Comparison of ENCODE assay signal across 25 mouse cellular contexts in the genomic region with DNA sequence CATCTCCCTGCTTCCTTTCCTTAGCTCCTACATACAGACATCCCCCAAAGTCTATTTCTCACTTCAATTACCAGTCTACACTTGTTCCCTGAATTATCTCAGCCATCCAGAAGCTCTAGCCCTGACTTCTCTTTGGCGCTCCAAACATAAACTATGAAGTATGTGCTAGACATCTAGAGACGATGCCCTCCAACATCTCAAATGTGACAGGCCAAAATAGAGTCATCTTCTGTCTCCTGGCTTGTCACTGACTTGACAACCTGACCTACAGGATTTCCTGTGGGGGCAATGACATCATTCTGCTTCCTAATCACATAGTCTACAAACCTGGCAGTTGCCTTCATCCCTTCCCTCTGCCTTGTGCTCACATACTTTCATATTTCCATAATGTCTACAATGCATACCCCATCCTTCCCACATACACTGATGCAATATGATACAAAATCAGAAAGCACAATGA.
DNase-seq lines count a peak whose midpoint lies in the region; ATAC-seq and TF ChIP-seq lines count a peak whose summit lies in the region.
"Had no signal": no experiment of that assay in that cellular context is flagged by ENCODE, and none has a peak within 500 bp of the region (broad histone marks: within the 10 kb centered on the region; RNA-seq: fewer than 3 reads in every experiment).

No protein-coding gene starts in this region.

- 64% methylated on average over 2 of the region's 2 CpGs for WGBS in lung, postnatal 0 days
- WGBS in lung, adult 2 months, result 61% methylated on average over 2 of the region's 2 CpGs

- no peak for TF ChIP-seq CTCF in lung, postnatal 0 days (IDR thresholded peaks at IDR 0.05)
- no peak for TF ChIP-seq CTCF in lung, adult 2 months (IDR thresholded peaks at IDR 0.05; ENCODE audit: insufficient read depth, low read length)

- H3K27me3 ChIP-seq in lung, postnatal 0 days (replicated peaks; ENCODE audit: insufficient read depth, low read length), result no peaks in the 10 kb centered on the region
- H3K27me3 ChIP-seq: embryonic facial prominence, embryonic 13.5 days; forebrain, embryonic 12.5 days; heart, embryonic 13.5 days; megakaryocyte, embryonic 14.5 days; midbrain, embryonic 13.5 days; neural tube, embryonic 13.5 days; stomach, embryonic 15.5 days had no signal

- H3K4me1 ChIP-seq in lung, postnatal 0 days (ENCODE audit: insufficient read depth, low read depth, low read length), result no peaks in the 10 kb centered on the region
- H3K4me1 ChIP-seq in lung, adult 2 months (ENCODE audit: control insufficient read depth, insufficient read depth, low read length), result peaks cover 9% of the 10 kb centered on the region
- H3K4me1 ChIP-seq: stomach, embryonic 15.5 days had no signal

- H3K36me3 ChIP-seq in lung, postnatal 0 days (ENCODE audit: insufficient read depth, low read length), result no peaks in the 10 kb centered on the region
- H3K36me3 ChIP-seq: embryonic facial prominence, embryonic 13.5 days; forebrain, embryonic 12.5 days; heart, embryonic 13.5 days; limb, embryonic 10.5 days; midbrain, embryonic 13.5 days; neural tube, embryonic 13.5 days; stomach, embryonic 15.5 days had no signal

- H3K4me3 ChIP-seq in lung, postnatal 0 days (ENCODE audit: low read depth, low read length), result no peak overlapping the region
- H3K4me3 ChIP-seq in lung, adult 2 months (replicated peaks; ENCODE audit: extremely low read depth, low read depth, low read length), result no peak overlapping the region
- H3K4me3 ChIP-seq: embryonic facial prominence, embryonic 13.5 days; erythroblast, embryonic 14.5 days; forebrain, embryonic 12.5 days; heart, embryonic 13.5 days; left cerebral cortex, adult 2 months; limb, embryonic 10.5 days; megakaryocyte, embryonic 14.5 days; midbrain, embryonic 13.5 days; neural tube, embryonic 13.5 days; stomach, embryonic 15.5 days had no signal

- H3K9me3 ChIP-seq in lung, postnatal 0 days (ENCODE audit: low read length), result no peaks in the 10 kb centered on the region
- H3K9me3 ChIP-seq: embryonic facial prominence, embryonic 13.5 days; forebrain, embryonic 12.5 days; heart, embryonic 13.5 days; limb, embryonic 10.5 days; midbrain, embryonic 13.5 days; stomach, embryonic 15.5 days had no signal

- H3K9ac ChIP-seq in lung, postnatal 0 days (replicated peaks; ENCODE audit: low read depth), result no peak overlapping the region
- H3K9ac ChIP-seq: embryonic facial prominence, embryonic 13.5 days; forebrain, embryonic 12.5 days; heart, embryonic 13.5 days; midbrain, embryonic 13.5 days; neural tube, embryonic 13.5 days; stomach, embryonic 15.5 days had no signal

- no peak overlapping the region for H3K4me2 ChIP-seq in lung, postnatal 0 days (replicated peaks; ENCODE audit: low read depth, low read length)
- H3K4me2 ChIP-seq: embryonic facial prominence, embryonic 13.5 days; forebrain, embryonic 12.5 days; heart, embryonic 13.5 days; midbrain, embryonic 13.5 days; neural tube, embryonic 13.5 days; stomach, embryonic 15.5 days had no signal

- H3K27ac ChIP-seq in lung, postnatal 0 days (ENCODE audit: low read length), result no peak overlapping the region
- H3K27ac ChIP-seq: forebrain, embryonic 12.5 days; heart, embryonic 13.5 days; left cerebral cortex, adult 2 months; limb, embryonic 10.5 days; midbrain, embryonic 13.5 days; neural tube, embryonic 13.5 days; stomach, embryonic 15.5 days had no signal

- TF ChIP-seq EP300 in lung, postnatal 0 days (IDR thresholded peaks at IDR 0.05), result no peak

- intact Hi-C loops in left cerebral cortex, postnatal 4 days (cut with DNase I), result loop anchor here (5.0 kb wide), 1 partner anchor 124 kb away; no protein-coding TSS in a partner anchor

- peak; percentile 9 for DNase-seq in lung, postnatal 0 days (ENCODE audit: low spot score)
- no peak for DNase-seq in lung, adult 2 months
- DNase-seq in urinary bladder, adult 18-20 months (ENCODE audit: low spot score in 2 of 2), result no peak
- DNase-seq in heart, adult 9 months (ENCODE audit: low spot score in 2 of 2), result no peak
- DNase-seq in left cerebral cortex, postnatal 4 days, result no peak
- DNase-seq: cerebellum, adult 18-20 months; cerebellum, postnatal 14 days; gastrocnemius, postnatal 14 days; heart, adult 18-20 months; heart, postnatal 14 days; lung, postnatal 14 days; right cerebral cortex, adult 18-20 months; right cerebral cortex, postnatal 4 days had no signal

- ATAC-seq in lung, postnatal 0 days, result peak; percentile 32
- ATAC-seq in activated CD4-positive, CD25-positive, alpha-beta regulatory T cell, adult 4 months, result peak; percentile 37
- peak; percentile 38; the same call in 1 of the 2 replicates for ATAC-seq in megakaryocyte, adult 5-6 weeks (ENCODE audit: poor library complexity, severe bottlenecking)
- ATAC-seq: midbrain, embryonic 13.5 days had no signal

- no peak for TF ChIP-seq POLR2A in lung, adult 2 months (IDR thresholded peaks at IDR 0.05; ENCODE audit: borderline replicate concordance, extremely low read depth, low read depth, low read length)
